Mouse (Mus musculus) hindbrain, embryonic 11.5 days (tissue): ENCODE measurements at regions not wholly inside any gene's neighbourhood (a gene's known extent, or its start where the extent isn't known, plus 50 kb on each side); places are given as distances from the start of the nearest gene placed in this dataset.
"Not testable (repeated sequence)": the region's sequence is repeated elsewhere in the genome, so short reads cannot be mapped to it uniquely, and the experiment has no call there.

Source experiments
- ATAC-seq: fragments of 200-750 bp; cut with Nextera tagmentation; 2 replicates; pipeline ENCODE4 v1.8.0; 2017; ENCODE audit warnings: mild to moderate bottlenecking, moderate TSS enrichment, moderate library complexity; ENCODE audit not compliant: low FRiP score
- DNase-seq: peaks from one replicate; pipeline ENCODE4 v3.0.0-alpha.2; 2015; ENCODE audit warnings: low spot score
- H3K27ac ChIP-seq: fragments of 300-500 bp; sonication (generic); 2 replicates; pipeline ENCODE4 v1.5.1; 2014; ENCODE audit warnings: mild to moderate bottlenecking, low read depth, low read length
- H3K27me3 ChIP-seq: fragments of 300-500 bp; sonication (generic); 2 replicates; pipeline ENCODE4 v1.6.1; 2014; ENCODE audit warnings: mild to moderate bottlenecking, low read length, moderate library complexity, mixed read lengths; ENCODE audit not compliant: control insufficient read depth, insufficient read depth
- H3K36me3 ChIP-seq: fragments of 300-500 bp; sonication (generic); 2 replicates; pipeline ENCODE4 v1.6.1; 2014; ENCODE audit warnings: mild to moderate bottlenecking, low read length, moderate library complexity, mixed read lengths; ENCODE audit not compliant: control insufficient read depth, insufficient read depth
- H3K4me1 ChIP-seq: fragments of 300-500 bp; sonication (generic); replicated peaks from 2 replicates; pipeline ENCODE4 v1.6.1; 2014; ENCODE audit warnings: low read length, mixed read lengths; ENCODE audit not compliant: control insufficient read depth, insufficient read depth
- H3K4me2 ChIP-seq: fragments of 300-500 bp; sonication (generic); replicated peaks from 2 replicates; pipeline ENCODE4 v1.6.1; 2014; ENCODE audit warnings: mild to moderate bottlenecking, low read depth, low read length
- H3K4me3 ChIP-seq: fragments of 300-500 bp; sonication (generic); 2 replicates; pipeline ENCODE4 v1.5.1; 2014; ENCODE audit warnings: low read depth, low read length
- H3K9ac ChIP-seq: fragments of 300-500 bp; sonication (generic); 2 replicates; pipeline ENCODE4 v1.6.1; 2014; ENCODE audit warnings: low read depth, low read length
- H3K9me3 ChIP-seq: fragments of 300-500 bp; sonication (generic); 2 replicates; pipeline ENCODE4 v1.6.1; 2016; ENCODE audit warnings: low read length; ENCODE audit not compliant: control insufficient read depth
- WGBS: fragments of 180-500 bp; shearing (Covaris S2); extraction: QIAGEN DNeasy Blood & Tissue Kit; methylation state at CpG from one replicate; pipeline ENCODE4 v1.1.7; 2014; 5-methylcytosine and 5-hydroxymethylcytosine counted together

DNA sequence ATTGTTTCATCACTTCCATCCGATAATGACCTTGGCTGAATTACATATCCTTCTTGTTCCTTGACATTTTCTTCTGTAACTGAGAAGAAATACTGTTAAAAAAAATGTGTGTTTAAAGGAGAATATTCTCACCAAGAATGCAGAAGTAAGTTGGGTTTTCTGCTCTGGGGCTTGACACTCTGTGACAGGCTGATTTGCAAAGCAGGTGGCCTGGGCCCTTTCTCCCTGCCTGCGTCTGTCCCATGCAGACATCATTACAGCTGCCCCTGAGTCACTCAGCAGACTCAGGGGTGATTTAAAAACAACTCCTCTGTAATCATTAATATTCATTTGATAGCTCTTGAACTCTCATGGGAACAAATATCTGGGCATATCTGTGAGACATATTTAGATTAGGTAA lies 229.4 kb upstream of the Synpr start:
- WGBS: 78% methylated on average over 2 of the region's 2 CpGs
- no peak overlapping the region for H3K9ac ChIP-seq
- H3K27ac ChIP-seq: no peak overlapping the region
- no peaks in the 10 kb centered on the region for H3K4me1 ChIP-seq
- no peaks in the 10 kb centered on the region for H3K9me3 ChIP-seq
- no peaks in the 10 kb centered on the region for H3K27me3 ChIP-seq
- no peak overlapping the region for H3K4me2 ChIP-seq
- no peak overlapping the region for H3K4me3 ChIP-seq
- DNase-seq (no peak), ATAC-seq (no peak)
- H3K36me3 ChIP-seq: no peaks in the 10 kb centered on the region

DNA sequence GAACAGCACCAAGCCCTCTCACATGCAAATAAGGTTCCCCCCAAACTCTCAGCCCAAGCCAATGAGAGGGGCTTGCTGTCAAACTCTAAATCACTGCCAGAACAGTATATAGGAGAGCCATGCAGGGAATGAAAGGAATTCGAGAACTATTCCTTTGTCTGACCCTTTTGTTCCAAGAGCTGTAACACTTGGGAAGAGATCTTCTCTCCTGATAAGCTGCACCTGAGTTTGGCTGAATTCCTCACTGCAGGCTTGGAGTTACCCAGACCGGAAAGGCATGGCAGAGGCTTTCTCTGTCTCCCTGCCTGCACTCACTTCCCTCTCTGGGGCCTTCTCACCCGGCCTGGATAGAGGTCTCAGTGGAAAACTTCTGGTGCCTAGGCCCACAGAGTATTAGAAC lies 219.7 kb upstream of the Cadps start:
- H3K4me2 ChIP-seq, ATAC-seq, H3K4me3 ChIP-seq, H3K4me1 ChIP-seq, DNase-seq, H3K9me3 ChIP-seq, H3K36me3 ChIP-seq, H3K9ac ChIP-seq, H3K27ac ChIP-seq, H3K27me3 ChIP-seq: not testable (repeated sequence)
- 46% methylated on average over 3 of the region's 3 CpGs for WGBS

DNA sequence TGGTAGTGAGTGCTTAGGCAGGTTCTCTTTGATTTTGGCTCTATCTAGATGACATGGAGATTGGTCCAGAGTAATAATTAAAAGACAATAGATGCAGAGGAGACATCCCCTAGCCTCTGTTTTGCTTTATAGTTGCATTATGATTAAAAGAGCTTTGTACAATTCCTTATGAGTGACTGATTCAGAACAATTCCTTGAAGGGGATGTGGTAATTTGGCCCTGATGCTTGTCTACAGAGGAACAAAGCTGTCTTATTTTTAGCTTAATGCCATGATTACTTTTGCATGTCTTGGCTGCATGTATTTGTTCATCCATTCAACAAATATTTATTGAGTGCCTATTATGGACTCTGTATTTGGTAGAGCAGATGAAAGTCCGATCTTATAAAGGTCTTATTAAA lies 218.9 kb upstream of the Cadps start:
- 93% methylated on average over 1 of the region's 1 CpGs for WGBS

DNA sequence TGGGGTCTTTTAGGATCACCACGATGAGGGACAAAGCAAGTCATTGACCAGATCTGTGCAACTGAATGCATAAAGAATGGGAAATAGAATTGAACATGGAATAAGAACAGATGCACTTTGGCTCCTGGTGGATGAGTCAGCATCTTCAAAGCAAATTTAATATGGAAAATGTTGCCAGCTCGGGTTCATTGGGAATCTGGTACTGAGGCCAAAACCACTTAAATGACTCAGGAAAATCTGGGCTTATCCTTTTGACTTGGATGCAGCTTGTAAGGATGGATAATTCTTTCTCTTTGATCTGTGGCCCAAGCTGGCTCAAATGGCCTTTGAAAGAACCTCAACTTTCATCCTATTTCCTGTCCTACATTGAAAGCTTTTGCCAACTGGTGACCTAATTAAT lies 217.3 kb upstream of the Cadps start:
- no peak overlapping the region for H3K4me3 ChIP-seq
- H3K9me3 ChIP-seq: no peaks in the 10 kb centered on the region
- H3K4me2 ChIP-seq: no peak overlapping the region
- H3K36me3 ChIP-seq: no peaks in the 10 kb centered on the region
- no peaks in the 10 kb centered on the region for H3K4me1 ChIP-seq
- no peak for ATAC-seq
- no peaks in the 10 kb centered on the region for H3K27me3 ChIP-seq
- 80% methylated on average over 2 of the region's 2 CpGs for WGBS
- no peak overlapping the region for H3K27ac ChIP-seq
- DNase-seq: no peak
- no peak overlapping the region for H3K9ac ChIP-seq

More for the DNA sequence above, 218.9 kb upstream of the Cadps start:
- Histone ChIP-seq H3K27me3 (no peaks in the 10 kb centered on the region), H3K36me3 (no peaks in the 10 kb centered on the region), H3K4me1 (no peaks in the 10 kb centered on the region), H3K4me3 (no peak overlapping the region), H3K27ac (no peak overlapping the region), H3K9ac (no peak overlapping the region), H3K4me2 (no peak overlapping the region), H3K9me3 (no peaks in the 10 kb centered on the region)
- no peak for DNase-seq
- ATAC-seq: no peak

DNA sequence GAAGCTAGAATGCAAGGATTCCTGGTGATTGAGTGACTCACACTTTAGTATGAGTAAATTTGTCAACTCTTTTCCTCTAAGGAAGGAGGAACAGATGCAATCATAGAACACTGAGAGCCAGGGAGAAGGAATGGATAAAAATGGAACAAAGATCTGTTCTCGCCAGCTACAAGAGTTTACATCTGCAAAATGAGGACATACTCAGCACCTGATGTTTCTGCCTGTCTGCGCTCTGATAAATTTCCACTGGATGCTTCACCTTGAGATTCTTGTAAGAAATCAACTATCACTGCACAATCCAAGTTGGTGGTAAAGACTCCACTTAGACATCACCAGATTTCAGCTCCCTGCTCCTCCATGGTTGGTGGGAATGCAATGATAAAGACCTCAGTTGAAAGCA lies 214.5 kb upstream of the Cadps start:
- no peak overlapping the region for H3K4me2 ChIP-seq
- no peak overlapping the region for H3K4me3 ChIP-seq
- H3K9me3 ChIP-seq: no peaks in the 10 kb centered on the region
- DNase-seq: no peak
- H3K36me3 ChIP-seq: no peaks in the 10 kb centered on the region
- H3K4me1 ChIP-seq: no peaks in the 10 kb centered on the region
- no peaks in the 10 kb centered on the region for H3K27me3 ChIP-seq
- H3K9ac ChIP-seq: no peak overlapping the region
- no peak for ATAC-seq
- 92% methylated on average over 2 of the region's 2 CpGs for WGBS
- no peak overlapping the region for H3K27ac ChIP-seq

DNA sequence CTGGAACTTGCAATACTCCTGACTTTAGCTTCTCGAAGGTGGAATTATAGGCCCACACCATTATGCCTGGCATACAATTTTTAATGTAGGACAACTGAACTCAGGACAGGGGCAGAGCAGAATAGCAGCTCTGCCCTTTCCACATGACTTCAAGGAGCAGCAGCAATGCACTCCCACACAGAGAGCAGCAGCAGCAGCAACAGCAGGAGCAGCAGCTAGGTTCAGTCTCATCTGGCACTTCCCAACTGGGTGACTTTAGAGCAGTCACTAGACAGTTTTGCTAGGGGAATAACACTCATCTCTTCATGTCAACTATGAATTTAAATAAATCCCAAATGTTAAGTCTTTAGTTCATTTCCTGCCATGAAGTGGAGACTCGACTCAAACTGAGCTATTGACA lies 206.9 kb upstream of the Cadps start:
- H3K4me3 ChIP-seq: no peak overlapping the region
- H3K4me1 ChIP-seq: no peaks in the 10 kb centered on the region
- no peak overlapping the region for H3K9ac ChIP-seq
- no peaks in the 10 kb centered on the region for H3K27me3 ChIP-seq
- no peaks in the 10 kb centered on the region for H3K36me3 ChIP-seq
- ATAC-seq (no peak), DNase-seq (no peak)
- no peak overlapping the region for H3K4me2 ChIP-seq
- no peak overlapping the region for H3K27ac ChIP-seq
- WGBS: 80% methylated on average over 2 of the region's 2 CpGs
- H3K9me3 ChIP-seq: no peaks in the 10 kb centered on the region

DNA sequence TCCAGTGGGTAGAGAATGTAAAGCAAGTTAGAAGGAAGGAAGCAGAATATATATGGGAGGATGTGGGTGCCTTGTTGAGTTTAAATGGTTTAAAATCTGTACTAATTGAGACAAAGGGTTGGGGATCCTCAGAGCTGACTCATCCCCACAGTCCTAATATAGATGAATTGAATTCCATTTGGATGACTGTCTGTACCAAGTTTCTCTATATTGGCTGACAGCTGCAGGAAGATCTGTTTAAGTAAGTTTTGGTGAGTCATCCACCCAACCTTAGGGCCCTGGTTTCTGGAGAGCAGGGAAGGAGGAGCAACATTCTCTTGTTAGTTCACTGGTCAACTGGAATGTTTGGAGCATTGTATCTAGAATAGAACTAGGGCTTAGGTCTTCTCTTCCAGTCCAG lies 199.9 kb upstream of the Cadps start:
- Histone ChIP-seq H3K9ac (no peak overlapping the region), H3K27ac (no peak overlapping the region), H3K36me3 (no peaks in the 10 kb centered on the region), H3K4me1 (no peaks in the 10 kb centered on the region), H3K4me2 (no peak overlapping the region), H3K4me3 (no peak overlapping the region), H3K27me3 (no peaks in the 10 kb centered on the region), H3K9me3 (no peaks in the 10 kb centered on the region)
- DNase-seq (no peak), ATAC-seq (no peak)

DNA sequence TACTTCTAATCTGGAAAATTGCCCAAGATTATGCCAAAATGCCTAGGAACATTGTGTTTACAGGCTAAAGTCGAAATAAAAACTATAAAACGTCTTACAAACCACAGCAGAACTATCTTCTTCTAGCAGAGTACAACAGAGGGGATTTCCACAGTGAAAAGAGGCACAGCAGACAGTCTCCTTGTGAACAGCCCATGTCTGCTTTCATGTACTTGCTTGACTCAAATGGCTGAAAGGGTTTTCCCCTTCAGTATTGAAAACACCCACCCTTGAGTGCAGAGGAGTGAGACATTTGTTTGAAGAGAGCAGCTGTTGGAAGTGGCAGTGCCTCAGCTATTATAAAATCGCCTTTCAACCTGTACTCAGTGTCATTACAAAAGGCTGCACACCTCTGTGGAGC lies 188.2 kb upstream of the Cadps start:
- H3K9me3 ChIP-seq: no peaks in the 10 kb centered on the region
- no peak overlapping the region for H3K4me2 ChIP-seq
- no peaks in the 10 kb centered on the region for H3K36me3 ChIP-seq
- no peaks in the 10 kb centered on the region for H3K27me3 ChIP-seq
- H3K9ac ChIP-seq: no peak overlapping the region
- no peaks in the 10 kb centered on the region for H3K4me1 ChIP-seq
- DNase-seq: no peak
- H3K27ac ChIP-seq: no peak overlapping the region
- 74% methylated on average over 3 of the region's 3 CpGs for WGBS
- ATAC-seq: no peak
- H3K4me3 ChIP-seq: no peak overlapping the region

DNA sequence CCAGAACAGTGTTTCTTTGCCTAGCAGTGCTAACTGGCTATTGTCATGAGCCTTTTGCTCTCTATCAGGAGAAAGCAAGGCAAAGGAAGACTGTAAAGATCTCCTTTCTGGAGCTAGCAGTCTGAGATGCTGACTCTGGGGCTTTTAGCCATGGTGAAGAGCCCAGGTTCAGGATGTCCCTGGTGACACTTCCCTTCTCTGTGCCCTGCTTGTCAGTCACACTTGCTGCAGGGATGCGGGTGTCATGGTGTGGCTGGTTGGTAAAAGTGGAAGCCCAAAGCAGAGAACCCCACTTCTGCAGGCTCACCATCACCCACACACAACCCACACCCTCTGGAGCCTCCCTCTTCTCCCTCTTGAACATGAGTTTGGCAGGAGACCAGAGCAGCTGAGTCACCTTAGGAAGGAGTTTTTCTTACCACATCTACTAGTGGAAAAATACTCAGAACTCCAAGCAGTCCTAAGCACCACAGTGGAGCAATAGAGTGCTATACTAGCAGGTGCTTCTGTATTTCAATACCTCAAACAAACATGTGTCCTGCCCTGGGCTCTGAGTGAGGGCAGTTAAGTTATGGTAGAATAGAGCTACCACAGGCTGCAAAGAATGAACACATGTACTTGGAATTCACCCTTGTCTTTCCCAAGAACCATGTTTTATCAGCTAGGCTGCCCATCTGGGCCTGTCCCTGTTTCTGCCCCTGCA lies 178.3 kb upstream of the Cadps start:
- Histone ChIP-seq H3K36me3 (no peaks in the 10 kb centered on the region), H3K9me3 (no peaks in the 10 kb centered on the region), H3K9ac (no peak overlapping the region), H3K4me2 (no peak overlapping the region), H3K27ac (no peak overlapping the region), H3K4me1 (no peaks in the 10 kb centered on the region), H3K4me3 (no peak overlapping the region), H3K27me3 (no peaks in the 10 kb centered on the region)
- ATAC-seq: no peak
- DNase-seq: no peak
- 88% methylated on average over 1 of the region's 1 CpGs for WGBS
